Mouse (Mus musculus): ENCODE results near the gene Prnp. TPM values are rescaled to one million over a fixed set of nuclear protein-coding genes. Genes with fewer than 3 reads are reported as not detected.

Prnp gene
- total and polyA plus RNA-seq, 3 experiments, result 18.3 to 24.0 TPM; not detected in 1

DNA sequence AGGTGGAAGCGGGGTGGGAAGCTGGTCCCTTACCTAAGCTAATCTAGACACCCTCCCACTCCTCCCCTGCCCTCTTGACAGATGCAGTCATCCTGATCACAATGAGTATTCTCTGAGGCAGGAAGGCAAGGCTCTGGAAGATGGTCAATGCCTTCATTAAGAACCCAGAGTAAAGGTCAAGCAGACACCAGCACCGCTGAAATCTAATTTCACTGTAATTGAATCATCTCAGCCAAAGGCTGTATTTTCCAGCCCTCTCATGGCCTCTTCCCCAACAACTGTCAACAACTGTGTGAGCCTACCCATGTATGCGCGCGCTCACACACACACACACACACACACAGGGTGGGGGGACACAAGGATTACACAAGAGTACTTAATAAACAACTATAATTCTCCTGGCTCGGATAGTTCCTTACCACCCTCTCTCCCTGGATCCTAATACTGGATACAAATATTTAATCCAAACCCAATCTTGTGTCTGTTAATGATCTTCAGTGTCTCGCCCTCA, 1.3 kb upstream of the Prnp start:
- TF ChIP-seq USF2 (IDR thresholded peaks at IDR 0.05; ENCODE audit: borderline replicate concordance in 1 of 2, insufficient read depth in 1 of 2, low read depth in 1 of 2, low read length in 2 of 2), result no peak
- TF ChIP-seq GATA1 (IDR thresholded peaks at IDR 0.05; ENCODE audit: low read depth, low read length), result no peak
- no peak for TF ChIP-seq POLR2A (IDR thresholded peaks at IDR 0.05; ENCODE audit: control insufficient read depth in 1 of 2, insufficient read depth in 1 of 2, low read depth in 1 of 2, low read length in 2 of 2, poor library complexity in 1 of 2)
- peaks cover 20 to 34% of the 10 kb centered on the region in 2 experiments for H3K4me1 ChIP-seq (ENCODE audit: control insufficient read depth in 1 of 2, insufficient read depth in 2 of 2, low read length in 2 of 2)
- no peak overlapping the region for H3K4me3 ChIP-seq (ENCODE audit: control insufficient read depth in 1 of 2, insufficient read depth in 1 of 2, low read depth in 2 of 2, low read length in 2 of 2)
- no peak for DNase-seq (ENCODE audit: low read depth, low spot score)
- no peaks in the 10 kb centered on the region for H3K9me3 ChIP-seq (replicated peaks; ENCODE audit: insufficient read depth, low read length)
- no peak overlapping the region for H3K9ac ChIP-seq (ENCODE audit: control insufficient read depth, low read depth, low read length, poor library complexity, severe bottlenecking)
- no peaks in the 10 kb centered on the region for H3K27me3 ChIP-seq (ENCODE audit: control insufficient read depth in 1 of 2, insufficient read depth in 2 of 2, low read length in 2 of 2)
- H3K36me3 ChIP-seq (ENCODE audit: control insufficient read depth in 1 of 2, insufficient read depth in 2 of 2, low read length in 2 of 2), result peaks cover 0 to 22% of the 10 kb centered on the region in 2 experiments; a peak in 2 of 4 replicates
- H3K79me2 ChIP-seq (ENCODE audit: control insufficient read depth, insufficient read depth, low read length, poor library complexity), result no peaks in the 10 kb centered on the region; the same call in 1 of the 2 replicates
- H3K27ac ChIP-seq (ENCODE audit: control insufficient read depth, low read depth, low read length), result no peak overlapping the region

DNA sequence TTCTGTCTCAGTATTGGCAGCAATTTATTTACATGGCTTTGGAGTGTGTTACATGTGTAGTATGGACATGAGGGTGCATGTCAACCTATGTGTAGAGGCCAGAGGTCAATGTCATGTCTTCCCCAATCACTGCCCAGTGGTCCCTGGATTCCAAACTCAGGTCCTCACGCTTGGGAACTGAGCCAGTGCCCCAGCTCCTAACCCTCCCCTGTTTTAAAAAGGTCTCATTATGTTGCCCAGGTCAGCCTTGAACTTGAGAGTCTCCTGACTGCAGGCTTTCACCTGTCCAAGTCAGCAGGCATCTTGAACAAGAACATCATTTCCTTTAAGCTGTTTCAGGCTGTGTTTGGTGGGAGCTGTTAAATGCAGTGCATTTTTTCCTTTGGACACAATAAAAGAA, 822 bp upstream of the Prnp start:
- no peak overlapping the region for H3K27ac ChIP-seq (ENCODE audit: control insufficient read depth, low read depth, low read length)
- no peaks in the 10 kb centered on the region; the same call in 1 of the 2 replicates for H3K79me2 ChIP-seq (ENCODE audit: control insufficient read depth, insufficient read depth, low read length, poor library complexity)
- no peak overlapping the region for H3K9ac ChIP-seq (ENCODE audit: control insufficient read depth, low read depth, low read length, poor library complexity, severe bottlenecking)
- DNase-seq (ENCODE audit: low read depth, low spot score), result peak; percentile 8
- no peak for TF ChIP-seq GATA1 (IDR thresholded peaks at IDR 0.05; ENCODE audit: low read depth, low read length)
- no peak for TF ChIP-seq ETS1 (IDR thresholded peaks at IDR 0.05; ENCODE audit: low read depth, low read length)
- TF ChIP-seq HCFC1 (IDR thresholded peaks at IDR 0.05; ENCODE audit: low read depth, low read length), result no peak
- TF ChIP-seq MYC (IDR thresholded peaks at IDR 0.05; ENCODE audit: low read depth, low read length), result no peak
- TF ChIP-seq USF2 (IDR thresholded peaks at IDR 0.05; ENCODE audit: borderline replicate concordance in 1 of 2, insufficient read depth in 1 of 2, low read depth in 1 of 2, low read length in 2 of 2), result no peak
- no peak for TF ChIP-seq NRF1 (IDR thresholded peaks at IDR 0.05; ENCODE audit: insufficient read depth, low read depth, low read length, poor library complexity, severe bottlenecking)
- TF ChIP-seq RCOR1 (IDR thresholded peaks at IDR 0.05; ENCODE audit: low read depth, low read length), result no peak
- no peak for TF ChIP-seq CHD1 (IDR thresholded peaks at IDR 0.05; ENCODE audit: low read depth, low read length)
- TF ChIP-seq RAD21 (IDR thresholded peaks at IDR 0.05; ENCODE audit: low read depth, low read length), result no peak
- no peak for TF ChIP-seq MXI1 (IDR thresholded peaks at IDR 0.05; ENCODE audit: low read depth, low read length)
- no peak for TF ChIP-seq MYB (IDR thresholded peaks at IDR 0.05; ENCODE audit: low read depth, low read length)
- no peak for TF ChIP-seq GABPA (IDR thresholded peaks at IDR 0.05; ENCODE audit: low read depth, low read length)
- no peak for TF ChIP-seq SIN3A (IDR thresholded peaks at IDR 0.05; ENCODE audit: low read length)
- peaks cover 1 to 22% of the 10 kb centered on the region in 2 experiments; a peak in 3 of 4 replicates for H3K36me3 ChIP-seq (ENCODE audit: control insufficient read depth in 1 of 2, insufficient read depth in 2 of 2, low read length in 2 of 2)
- no peak overlapping the region for H3K4me3 ChIP-seq (ENCODE audit: control insufficient read depth in 1 of 2, insufficient read depth in 1 of 2, low read depth in 2 of 2, low read length in 2 of 2)
- H3K27me3 ChIP-seq (ENCODE audit: control insufficient read depth in 1 of 2, insufficient read depth in 2 of 2, low read length in 2 of 2), result no peaks in the 10 kb centered on the region
- H3K4me1 ChIP-seq (ENCODE audit: control insufficient read depth in 1 of 2, insufficient read depth in 2 of 2, low read length in 2 of 2), result peaks cover 20 to 34% of the 10 kb centered on the region in 2 experiments
- no peaks in the 10 kb centered on the region for H3K9me3 ChIP-seq (replicated peaks; ENCODE audit: insufficient read depth, low read length)
